Mouse (Mus musculus): ENCODE measurements around the gene Atad1. TPM values are rescaled to one million over a fixed set of nuclear protein-coding genes. Genes with fewer than 3 reads are reported as not detected.
"Not testable (repeated sequence)": the region's sequence is repeated elsewhere in the genome, so short reads cannot be mapped to it uniquely, and the experiment has no call there.

Atad1 gene
- 57.9 and 62.8 TPM in 2 replicates for polyA plus RNA-seq (2015; fragmentation: Nextera tagmentation; extraction: Ambion mirVana)

GRCm38 (mm10) chr19:32739686-32740085, at the start of gene Atad1:
TSS of gene Atad1 (minus strand) at chr19:32739786.
- Histone ChIP-seq H3K27ac (ENCODE audit: low read length) (no peak within 1 kb of the TSS), H3K9me3 (ENCODE audit: control insufficient read depth, low read length) (no peaks in the 10 kb centered on the region), H3K36me3 (ENCODE audit: control insufficient read depth, insufficient read depth, low read length) (no peaks in the 10 kb centered on the region), H3K4me2 (ENCODE audit: low read depth, low read length) (no peak within 1 kb of the TSS), H3K9ac (ENCODE audit: low read length) (no peak within 1 kb of the TSS), H3K4me1 (replicated peaks; ENCODE audit: control insufficient read depth, insufficient read depth, low read length) (no peaks in the 10 kb centered on the region), H3K27me3 (ENCODE audit: control insufficient read depth, insufficient read depth, low read depth, low read length) (no peaks in the 10 kb centered on the region), H3K4me3 (ENCODE audit: low read length) (no peak within 1 kb of the TSS)
- no peak for ATAC-seq (ENCODE audit: low read depth)
- 93% methylated on average over 4 of the region's 4 CpGs for WGBS

GRCm38 (mm10) chr19:32788016-32788415, 48.4 kb upstream of the Atad1 start:
- not testable (repeated sequence) for H3K27me3 ChIP-seq (ENCODE audit: control insufficient read depth, insufficient read depth, low read depth, low read length); H3K9ac ChIP-seq (ENCODE audit: low read length); H3K36me3 ChIP-seq (ENCODE audit: control insufficient read depth, insufficient read depth, low read length); ATAC-seq (ENCODE audit: low read depth); H3K9me3 ChIP-seq (ENCODE audit: control insufficient read depth, low read length); H3K4me3 ChIP-seq (ENCODE audit: low read length); H3K4me2 ChIP-seq (ENCODE audit: low read depth, low read length); H3K27ac ChIP-seq (ENCODE audit: low read length)
- peaks cover 33% of the 10 kb centered on the region for H3K4me1 ChIP-seq (replicated peaks; ENCODE audit: control insufficient read depth, insufficient read depth, low read length)
- whole genome bisulfite sequencing = 81% methylated on average over 3 of the region's 3 CpGs

GRCm38 (mm10) chr19:32787388-32787787, 47.8 kb upstream of the Atad1 start:
- not testable (repeated sequence) for H3K27me3 ChIP-seq (ENCODE audit: control insufficient read depth, insufficient read depth, low read depth, low read length); H3K27ac ChIP-seq (ENCODE audit: low read length); H3K4me3 ChIP-seq (ENCODE audit: low read length); H3K4me2 ChIP-seq (ENCODE audit: low read depth, low read length); H3K9ac ChIP-seq (ENCODE audit: low read length); ATAC-seq (ENCODE audit: low read depth); H3K9me3 ChIP-seq (ENCODE audit: control insufficient read depth, low read length); H3K36me3 ChIP-seq (ENCODE audit: control insufficient read depth, insufficient read depth, low read length)
- 52% methylated on average over 4 of the region's 4 CpGs for WGBS
- peaks cover 30% of the 10 kb centered on the region for H3K4me1 ChIP-seq (replicated peaks; ENCODE audit: control insufficient read depth, insufficient read depth, low read length)

GRCm38 (mm10) chr19:32781305-32782071, 41.9 kb upstream of the Atad1 start:
- peaks cover 5% of the 10 kb centered on the region; the same call in 1 of the 2 replicates for H3K36me3 ChIP-seq (ENCODE audit: control insufficient read depth, insufficient read depth, low read length)
- peaks cover 2% of the 10 kb centered on the region; the same call in 1 of the 2 replicates for H3K4me1 ChIP-seq (replicated peaks; ENCODE audit: control insufficient read depth, insufficient read depth, low read length)
- no peak overlapping the region for H3K4me2 ChIP-seq (ENCODE audit: low read depth, low read length)
- H3K9me3 ChIP-seq (ENCODE audit: control insufficient read depth, low read length) = no peaks in the 10 kb centered on the region
- H3K27ac ChIP-seq (ENCODE audit: low read length) = no peak overlapping the region
- H3K9ac ChIP-seq (ENCODE audit: low read length) = no peak overlapping the region
- H3K4me3 ChIP-seq (ENCODE audit: low read length) = no peak overlapping the region
- ATAC-seq (ENCODE audit: low read depth) = no peak
- 77% methylated on average over 5 of the region's 5 CpGs for WGBS
- no peaks in the 10 kb centered on the region for H3K27me3 ChIP-seq (ENCODE audit: control insufficient read depth, insufficient read depth, low read depth, low read length)

GRCm38 (mm10) chr19:32779131-32779530, 39.5 kb upstream of the Atad1 start:
- 73% methylated on average over 3 of the region's 3 CpGs for WGBS
- no peak overlapping the region for H3K4me3 ChIP-seq (ENCODE audit: low read length)
- ATAC-seq (ENCODE audit: low read depth) = no peak
- H3K4me1 ChIP-seq (replicated peaks; ENCODE audit: control insufficient read depth, insufficient read depth, low read length) = peaks cover 2% of the 10 kb centered on the region; the same call in 1 of the 2 replicates
- no peaks in the 10 kb centered on the region for H3K36me3 ChIP-seq (ENCODE audit: control insufficient read depth, insufficient read depth, low read length)
- H3K4me2 ChIP-seq (ENCODE audit: low read depth, low read length) = no peak overlapping the region
- H3K27me3 ChIP-seq (ENCODE audit: control insufficient read depth, insufficient read depth, low read depth, low read length) = no peaks in the 10 kb centered on the region
- no peak overlapping the region for H3K9ac ChIP-seq (ENCODE audit: low read length)
- H3K9me3 ChIP-seq (ENCODE audit: control insufficient read depth, low read length) = no peaks in the 10 kb centered on the region
- H3K27ac ChIP-seq (ENCODE audit: low read length) = no peak overlapping the region

GRCm38 (mm10) chr19:32778411-32778810, 38.8 kb upstream of the Atad1 start:
- H3K4me2 ChIP-seq (ENCODE audit: low read depth, low read length) = no peak overlapping the region
- WGBS = 20% methylated on average over 2 of the region's 2 CpGs
- H3K4me3 ChIP-seq (ENCODE audit: low read length) = no peak overlapping the region
- no peak for ATAC-seq (ENCODE audit: low read depth)
- H3K27ac ChIP-seq (ENCODE audit: low read length) = no peak overlapping the region
- H3K4me1 ChIP-seq (replicated peaks; ENCODE audit: control insufficient read depth, insufficient read depth, low read length) = peaks cover 2% of the 10 kb centered on the region; the same call in 1 of the 2 replicates
- no peaks in the 10 kb centered on the region for H3K27me3 ChIP-seq (ENCODE audit: control insufficient read depth, insufficient read depth, low read depth, low read length)
- no peak overlapping the region for H3K9ac ChIP-seq (ENCODE audit: low read length)
- H3K36me3 ChIP-seq (ENCODE audit: control insufficient read depth, insufficient read depth, low read length) = no peaks in the 10 kb centered on the region; the same call in none of the 2 replicates
- no peaks in the 10 kb centered on the region for H3K9me3 ChIP-seq (ENCODE audit: control insufficient read depth, low read length)

GRCm38 (mm10) chr19:32762493-32762892, 22.9 kb upstream of the Atad1 start:
- Histone ChIP-seq H3K27me3 (ENCODE audit: control insufficient read depth, insufficient read depth, low read depth, low read length) (no peaks in the 10 kb centered on the region), H3K9me3 (ENCODE audit: control insufficient read depth, low read length) (no peaks in the 10 kb centered on the region), H3K9ac (ENCODE audit: low read length) (no peak overlapping the region), H3K27ac (ENCODE audit: low read length) (no peak overlapping the region), H3K4me2 (ENCODE audit: low read depth, low read length) (no peak overlapping the region), H3K4me3 (ENCODE audit: low read length) (no peak overlapping the region), H3K36me3 (ENCODE audit: control insufficient read depth, insufficient read depth, low read length) (peaks cover 2% of the 10 kb centered on the region; the same call in 1 of the 2 replicates), H3K4me1 (replicated peaks; ENCODE audit: control insufficient read depth, insufficient read depth, low read length) (peaks cover 10% of the 10 kb centered on the region)
- no peak for ATAC-seq (ENCODE audit: low read depth)
- WGBS = 73% methylated on average over 4 of the region's 4 CpGs

GRCm38 (mm10) chr19:32761162-32761561, 21.6 kb upstream of the Atad1 start:
- H3K27me3 ChIP-seq (ENCODE audit: control insufficient read depth, insufficient read depth, low read depth, low read length) = no peaks in the 10 kb centered on the region
- H3K27ac ChIP-seq (ENCODE audit: low read length) = no peak overlapping the region
- peaks cover 2% of the 10 kb centered on the region; the same call in 1 of the 2 replicates for H3K36me3 ChIP-seq (ENCODE audit: control insufficient read depth, insufficient read depth, low read length)
- H3K4me3 ChIP-seq (ENCODE audit: low read length) = peak overlapping the region; percentile 31; the same call in 1 of the 2 replicates
- no peak overlapping the region for H3K9ac ChIP-seq (ENCODE audit: low read length)
- no peak for ATAC-seq (ENCODE audit: low read depth)
- 58% methylated on average over 4 of the region's 4 CpGs for WGBS
- peak overlapping the region; percentile 38 for H3K4me2 ChIP-seq (ENCODE audit: low read depth, low read length)
- H3K9me3 ChIP-seq (ENCODE audit: control insufficient read depth, low read length) = no peaks in the 10 kb centered on the region
- H3K4me1 ChIP-seq (replicated peaks; ENCODE audit: control insufficient read depth, insufficient read depth, low read length) = peaks cover 10% of the 10 kb centered on the region

- WGBS = 20% methylated on average over 6 of the region's 6 CpGs
- peak overlapping the region; percentile 33; the same call in 1 of the 2 replicates for H3K9ac ChIP-seq (ENCODE audit: low read length)
- ATAC-seq (ENCODE audit: low read depth) = no peak
Observed at GRCm38 (mm10) chr19:32760499-32760898, 20.9 kb upstream of the Atad1 start.

More at GRCm38 (mm10) chr19:32760499-32760898, 20.9 kb upstream of the Atad1 start:
- Histone ChIP-seq H3K27ac (ENCODE audit: low read length) (no peak overlapping the region), H3K27me3 (ENCODE audit: control insufficient read depth, insufficient read depth, low read depth, low read length) (no peaks in the 10 kb centered on the region), H3K36me3 (ENCODE audit: control insufficient read depth, insufficient read depth, low read length) (no peaks in the 10 kb centered on the region), H3K9me3 (ENCODE audit: control insufficient read depth, low read length) (no peaks in the 10 kb centered on the region), H3K4me2 (ENCODE audit: low read depth, low read length) (peak overlapping the region; percentile 52), H3K4me3 (ENCODE audit: low read length) (peak overlapping the region; percentile 31), H3K4me1 (replicated peaks; ENCODE audit: control insufficient read depth, insufficient read depth, low read length) (peaks cover 10% of the 10 kb centered on the region)
